Mouse (Mus musculus): ENCODE results near the gene Ifitm3.

DNA sequence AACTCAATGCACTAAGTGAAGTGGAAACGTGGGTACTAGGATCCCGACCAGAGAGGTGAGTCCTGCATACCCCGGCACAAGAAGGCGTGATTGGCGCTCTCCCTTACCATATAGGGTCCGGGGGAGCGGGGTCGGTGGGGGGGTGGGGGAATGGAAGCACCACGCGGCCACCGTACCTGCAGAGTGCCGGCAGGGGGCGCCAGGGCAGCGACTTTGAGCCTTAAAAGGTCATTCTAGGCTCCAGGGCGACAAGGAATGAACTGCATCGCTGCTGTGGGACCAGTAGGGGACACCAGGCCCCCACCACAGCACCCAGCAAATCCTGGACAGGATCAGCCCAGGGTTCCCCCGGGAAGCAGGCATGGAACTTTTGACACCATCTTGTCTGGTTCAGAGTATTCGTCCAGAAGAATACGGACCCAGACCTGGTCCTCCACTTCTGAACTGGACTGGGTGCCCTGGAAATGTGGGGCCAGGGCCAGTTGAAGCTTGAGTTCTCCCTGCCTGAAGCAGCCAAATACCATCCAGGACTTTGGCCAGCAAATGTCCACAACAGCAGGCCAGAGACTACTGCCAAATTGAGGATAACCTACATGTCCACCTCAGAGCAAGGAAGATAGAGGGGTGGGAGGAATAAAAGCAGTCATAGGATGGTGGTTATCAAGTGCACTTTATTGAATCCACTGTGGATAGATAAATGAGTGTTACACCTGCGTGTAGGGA is 1.5 kb downstream of the Ifitm3 start:
- TF ChIP-seq CTCF (IDR thresholded peaks at IDR 0.05; ENCODE audit: insufficient read depth, low read depth, low read length) = peak; percentile 69
- no peak for TF ChIP-seq POLR2A (IDR thresholded peaks at IDR 0.05; ENCODE audit: insufficient read depth, low read depth, low read length)
